Mouse (Mus musculus) G1E (cell line): ENCODE results near the gene Evi5l.

ENCODE experiments used
- CTCF ChIP-seq: IDR thresholded peaks from 2 replicates; pipeline ENCODE4 v1.5.1; 2012; ENCODE audit warnings: low read depth, low read length, inconsistent platforms, mixed read lengths
- GATA2 ChIP-seq: IDR thresholded peaks from 2 replicates; pipeline ENCODE4 v1.6.1; 2012; ENCODE audit warnings: low read depth, low read length, inconsistent platforms, borderline replicate concordance
- POLR2AphosphoS5 ChIP-seq: IDR thresholded peaks from 2 replicates; pipeline ENCODE4 v1.6.1; 2012; ENCODE audit warnings: low read depth, low read length, inconsistent platforms; ENCODE audit not compliant: insufficient replicate concordance
- TAL1 ChIP-seq: conservative IDR thresholded peaks from 2 replicates; pipeline ENCODE4 v1.6.1; 2012; ENCODE audit warnings: low read depth, low read length, inconsistent platforms, mixed read lengths

DNA sequence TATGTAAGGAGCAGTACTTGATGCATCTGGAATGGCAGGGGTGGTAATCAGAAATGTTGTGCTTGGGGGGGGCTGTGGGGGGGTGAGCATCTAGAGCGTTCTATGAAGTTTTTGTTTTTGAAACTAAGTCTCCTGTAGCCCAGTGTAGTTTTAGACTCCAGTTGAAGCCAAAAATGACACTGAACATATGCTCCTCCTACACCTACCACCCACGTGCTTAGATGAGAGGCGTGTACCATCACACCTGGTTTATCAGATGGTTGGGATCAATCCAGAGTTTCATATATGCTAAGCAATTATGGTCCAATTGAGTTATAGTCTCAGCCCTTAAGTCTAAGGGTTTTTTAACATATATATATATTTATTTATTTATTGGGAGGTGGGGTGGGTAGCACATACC, 53.2 kb downstream of the Evi5l start:
- TF ChIP-seq POLR2AphosphoS5 (no peak), TAL1 (no peak), CTCF (no peak), GATA2 (no peak)
